Mouse (Mus musculus) MEL (cell line): ENCODE measurements around the gene Mapre3. TPM values are rescaled to one million over a fixed set of nuclear protein-coding genes. Genes with fewer than 3 reads are reported as not detected.

Experiments used
- DNase-seq: peaks from one replicate; pipeline ENCODE4 v3.0.0; 2011; ENCODE audit warnings: low read depth, low spot score
- H3K27ac ChIP-seq: 2 replicates; pipeline ENCODE4 v1.5.1; 2012; ENCODE audit warnings: low read depth, mild to moderate bottlenecking, control low read depth, low read length, moderate library complexity; ENCODE audit not compliant: control insufficient read depth
- H3K27me3 ChIP-seq, 2 experiments: fragments of 150-350 bp in 1 of 2; sonication (generic) in 1 of 2; 2 replicates each; pipeline ENCODE4 v1.6.1; 2012; ENCODE audit warnings: low read length in 2 of 2, mild to moderate bottlenecking in 2 of 2, improper control_type of control experiment in 1 of 2, moderate library complexity in 1 of 2; ENCODE audit not compliant: insufficient read depth in 2 of 2, control insufficient read depth in 1 of 2
- H3K36me3 ChIP-seq, 2 experiments: 2 replicates each; pipeline ENCODE4 v1.6.1; 2012 to 2014; ENCODE audit warnings: low read length in 2 of 2, improper control_type of control experiment in 1 of 2, inconsistent platforms in 1 of 2, mild to moderate bottlenecking in 1 of 2; ENCODE audit not compliant: insufficient read depth in 2 of 2, control insufficient read depth in 1 of 2
- H3K4me1 ChIP-seq, 2 experiments: fragments of 150-350 bp in 1 of 2; sonication (generic) in 1 of 2; 2 replicates each; pipeline ENCODE4 v1.6.1; 2012; ENCODE audit warnings: low read length in 2 of 2, improper control_type of control experiment in 1 of 2, mild to moderate bottlenecking in 1 of 2; ENCODE audit not compliant: insufficient read depth in 2 of 2, control insufficient read depth in 1 of 2
- H3K4me3 ChIP-seq, 2 experiments: fragments of 150-350 bp in 1 of 2; sonication (generic) in 1 of 2; 2 replicates each; pipeline ENCODE4 v1.5.1; 2012; ENCODE audit warnings: low read depth in 2 of 2, low read length in 2 of 2, mild to moderate bottlenecking in 2 of 2, moderate library complexity in 2 of 2, control low read depth in 1 of 2, improper control_type of control experiment in 1 of 2; ENCODE audit not compliant: control insufficient read depth in 1 of 2, insufficient read depth in 1 of 2
- H3K79me2 ChIP-seq: 2 replicates; pipeline ENCODE4 v1.6.1; 2012; ENCODE audit warnings: mild to moderate bottlenecking, low read length, moderate library complexity; ENCODE audit not compliant: control insufficient read depth, poor library complexity, insufficient read depth
- H3K9ac ChIP-seq: 2 replicates; pipeline ENCODE4 v1.6.1; 2012; ENCODE audit warnings: low read depth, mild to moderate bottlenecking, control low read depth, low read length, moderate library complexity; ENCODE audit not compliant: control insufficient read depth, poor library complexity, severe bottlenecking
- H3K9me3 ChIP-seq: fragments of 150-350 bp; sonication (generic); replicated peaks from 2 replicates; pipeline ENCODE4 v1.6.1; 2012; ENCODE audit warnings: mild to moderate bottlenecking, low read length, improper control_type of control experiment, moderate library complexity; ENCODE audit not compliant: insufficient read depth
- BHLHE40 ChIP-seq: IDR thresholded peaks from 2 replicates; pipeline ENCODE4 v1.6.1; 2012; ENCODE audit warnings: low read depth, mild to moderate bottlenecking, inconsistent platforms, low read length, improper control_type of control experiment, borderline replicate concordance
- CHD2 ChIP-seq: IDR thresholded peaks from 2 replicates; pipeline ENCODE4 v1.6.1; 2011; ENCODE audit warnings: low read length, improper control_type of control experiment
- CTCF ChIP-seq, 3 experiments: IDR thresholded peaks in 2 of 3; conservative IDR thresholded peaks in 1 of 3; 2 replicates each; pipeline ENCODE4 v1.5.1; 2011 to 2012; ENCODE audit warnings: low read length in 3 of 3, low read depth in 2 of 3, mild to moderate bottlenecking in 2 of 3, improper control_type of control experiment in 1 of 3, inconsistent platforms in 1 of 3, mixed read lengths in 1 of 3, moderate library complexity in 1 of 3; ENCODE audit not compliant: control insufficient read depth in 1 of 3, insufficient read depth in 1 of 3, poor library complexity in 1 of 3, severe bottlenecking in 1 of 3
- ELF1 ChIP-seq: IDR thresholded peaks from 2 replicates; pipeline ENCODE4 v1.6.1; 2014; ENCODE audit warnings: low read depth, mild to moderate bottlenecking, inconsistent platforms, low read length, improper control_type of control experiment, moderate library complexity
- EP300 ChIP-seq, 2 experiments: IDR thresholded peaks; 2 replicates each; pipeline ENCODE4 v1.6.1; 2011; ENCODE audit warnings: improper control_type of control experiment in 2 of 2, low read length in 2 of 2, low read depth in 1 of 2, mild to moderate bottlenecking in 1 of 2
- GABPA ChIP-seq: IDR thresholded peaks from 2 replicates; pipeline ENCODE4 v1.6.1; 2012; ENCODE audit warnings: low read depth, mild to moderate bottlenecking, inconsistent platforms, low read length, improper control_type of control experiment, moderate library complexity
- HCFC1 ChIP-seq: IDR thresholded peaks from 2 replicates; pipeline ENCODE4 v1.6.1; 2012; ENCODE audit warnings: low read depth, mild to moderate bottlenecking, inconsistent platforms, low read length, improper control_type of control experiment, moderate library complexity
- JUND ChIP-seq: IDR thresholded peaks from 2 replicates; pipeline ENCODE4 v1.6.1; 2011; ENCODE audit warnings: low read depth, mild to moderate bottlenecking, improper control_type of control experiment, low read length
- KAT2A ChIP-seq: conservative IDR thresholded peaks from 2 replicates; pipeline ENCODE4 v1.6.1; 2012; ENCODE audit warnings: low read depth, low read length, improper control_type of control experiment, inconsistent platforms
- MAX ChIP-seq: IDR thresholded peaks from 2 replicates; pipeline ENCODE4 v1.6.1; 2011; ENCODE audit warnings: low read length, improper control_type of control experiment
- MAZ ChIP-seq: IDR thresholded peaks from 2 replicates; pipeline ENCODE4 v1.6.1; 2012; ENCODE audit warnings: low read depth, mild to moderate bottlenecking, inconsistent platforms, low read length, improper control_type of control experiment
- MEF2A ChIP-seq: IDR thresholded peaks from 2 replicates; pipeline ENCODE4 v1.6.1; 2014; ENCODE audit warnings: low read depth, mild to moderate bottlenecking, inconsistent platforms, low read length, improper control_type of control experiment; ENCODE audit not compliant: poor library complexity, insufficient replicate concordance, severe bottlenecking; ENCODE audit errors: extremely low read depth
- MYC ChIP-seq: IDR thresholded peaks from 2 replicates; pipeline ENCODE4 v1.6.1; 2011; ENCODE audit warnings: low read depth, mild to moderate bottlenecking, low read length, improper control_type of control experiment, moderate library complexity
- NELFE ChIP-seq: IDR thresholded peaks from 2 replicates; pipeline ENCODE4 v1.6.1; 2011; ENCODE audit warnings: low read depth, low read length, improper control_type of control experiment
- SMC3 ChIP-seq: IDR thresholded peaks from 2 replicates; pipeline ENCODE4 v1.6.1; 2011; ENCODE audit warnings: low read depth, low read length, improper control_type of control experiment
- TBP ChIP-seq: IDR thresholded peaks from 2 replicates; pipeline ENCODE4 v1.8.0; 2011; ENCODE audit warnings: low read depth, low read length, improper control_type of control experiment
- TCF12 ChIP-seq: IDR thresholded peaks from 2 replicates; pipeline ENCODE4 v1.6.1; 2014; ENCODE audit warnings: low read depth, mild to moderate bottlenecking, inconsistent platforms, low read length, improper control_type of control experiment, moderate library complexity
- UBTF ChIP-seq: IDR thresholded peaks from 2 replicates; pipeline ENCODE4 v1.6.1; 2012; ENCODE audit warnings: low read depth, mild to moderate bottlenecking, inconsistent platforms, low read length, improper control_type of control experiment, moderate library complexity, borderline replicate concordance; ENCODE audit not compliant: insufficient read depth
- USF1 ChIP-seq: IDR thresholded peaks from 2 replicates; pipeline ENCODE4 v1.6.1; 2014; ENCODE audit warnings: low read depth, mild to moderate bottlenecking, inconsistent platforms, low read length, improper control_type of control experiment, moderate library complexity
- USF2 ChIP-seq, 2 experiments: IDR thresholded peaks; 2 replicates each; pipeline ENCODE4 v1.6.1; 2011 to 2012; ENCODE audit warnings: improper control_type of control experiment in 2 of 2, low read length in 2 of 2, borderline replicate concordance in 1 of 2, inconsistent platforms in 1 of 2, low read depth in 1 of 2, mild to moderate bottlenecking in 1 of 2; ENCODE audit not compliant: insufficient read depth in 1 of 2
- ZC3H11A ChIP-seq: IDR thresholded peaks from 2 replicates; pipeline ENCODE4 v1.6.1; 2012; ENCODE audit warnings: low read depth, mild to moderate bottlenecking, inconsistent platforms, low read length, improper control_type of control experiment
- ZKSCAN1 ChIP-seq: IDR thresholded peaks from 2 replicates; pipeline ENCODE4 v1.6.1; 2012; ENCODE audit warnings: low read depth, mild to moderate bottlenecking, inconsistent platforms, low read length, improper control_type of control experiment, moderate library complexity
- ZMIZ1 ChIP-seq: IDR thresholded peaks from 2 replicates; pipeline ENCODE4 v1.6.1; 2012; ENCODE audit warnings: low read depth, mild to moderate bottlenecking, inconsistent platforms, low read length, improper control_type of control experiment, moderate library complexity
- ZNF384 ChIP-seq: IDR thresholded peaks from 2 replicates; pipeline ENCODE4 v1.6.1; 2012; ENCODE audit warnings: low read depth, mild to moderate bottlenecking, inconsistent platforms, low read length, improper control_type of control experiment
- polyA plus RNA-seq, 2 experiments: library from polyadenylated mRNA; stranded (reverse) in 1 of 2; unstranded in 1 of 2; fragments of >175 nt in 1 of 2; fragments of >200 nt in 1 of 2; gene quantifications; 2 replicates each; pipeline versions ENCODE4 v1.2.1 to v1.2.4; 2012; ENCODE audit warnings: low replicate concordance in 2 of 2, low read depth in 1 of 2; ENCODE audit not compliant: insufficient read length in 2 of 2, insufficient read depth in 1 of 2, missing spikeins in 1 of 2
- total RNA-seq: library from RNA; depleted of rRNA; stranded (reverse); fragments of 300-350 nt; gene quantifications from 2 replicates; pipeline ENCODE4 v1.2.3, GENCODE M21; 2012

The Mapre3 gene
- total and polyA plus RNA-seq, 3 experiments = 0.04 to 0.81 TPM; not detected in 1

DNA sequence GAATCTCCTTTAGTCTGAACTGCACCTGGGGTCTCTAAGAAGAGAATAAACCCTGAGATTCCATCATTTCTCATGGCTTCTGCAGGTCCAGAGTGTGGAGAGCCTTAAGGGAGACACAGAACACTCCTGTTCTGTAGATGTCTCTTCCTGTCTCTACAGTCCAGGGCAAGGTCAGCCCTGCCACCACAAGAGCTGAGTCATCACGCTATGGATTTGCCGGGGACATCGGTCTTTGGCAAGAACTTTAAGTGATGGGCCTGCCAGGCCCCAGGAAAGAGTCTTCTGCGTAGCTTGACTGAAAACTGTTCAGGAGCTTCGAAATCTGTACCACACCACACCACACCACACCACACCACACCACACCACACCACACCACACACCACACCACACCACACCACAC is 27.1 kb upstream of the Mapre3 start:
- DNase-seq = no peak
- H3K36me3 ChIP-seq = no peaks in the 10 kb centered on the region
- H3K4me3 ChIP-seq = no peak overlapping the region
- TF ChIP-seq NELFE = no peak
- TF ChIP-seq JUND = no peak
- no peak for TF ChIP-seq MAX
- no peak for TF ChIP-seq MYC
- no peak for TF ChIP-seq GABPA
- TF ChIP-seq ZKSCAN1 = no peak
- no peak for TF ChIP-seq HCFC1
- TF ChIP-seq KAT2A = no peak
- TF ChIP-seq TBP = no peak
- no peak for TF ChIP-seq ZC3H11A
- TF ChIP-seq BHLHE40 = no peak
- TF ChIP-seq USF1 = no peak
- TF ChIP-seq ELF1 = no peak
- no peak for TF ChIP-seq CHD2
- peaks cover 31 to 33% of the 10 kb centered on the region in 2 experiments for H3K27me3 ChIP-seq
- H3K27ac ChIP-seq = no peak overlapping the region
- H3K4me1 ChIP-seq = no peaks in the 10 kb centered on the region
- H3K9me3 ChIP-seq = no peaks in the 10 kb centered on the region
- no peak overlapping the region for H3K9ac ChIP-seq
- no peaks in the 10 kb centered on the region for H3K79me2 ChIP-seq

DNA sequence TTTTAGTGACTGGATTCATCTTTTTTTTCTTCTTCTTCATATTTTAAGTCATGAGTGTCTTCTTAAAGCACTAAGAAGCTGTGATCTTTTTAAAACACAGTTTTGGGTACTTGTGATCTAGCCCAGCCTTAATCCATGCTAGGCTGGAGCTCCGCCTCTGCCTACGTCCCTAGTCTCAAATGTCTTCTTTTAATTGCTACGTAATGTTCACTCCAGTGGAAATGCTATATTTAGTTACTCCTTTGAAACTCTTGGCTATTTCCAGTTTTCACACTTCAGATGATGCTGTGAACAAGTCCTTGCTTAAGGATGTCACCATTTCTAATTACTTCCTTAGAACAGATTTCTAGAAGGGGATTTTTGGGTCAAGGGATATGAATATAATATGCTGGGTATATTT is 24.4 kb upstream of the Mapre3 start:
- no peak overlapping the region for H3K4me3 ChIP-seq
- peaks cover 30 to 32% of the 10 kb centered on the region in 2 experiments for H3K27me3 ChIP-seq
- DNase-seq = no peak
- no peak overlapping the region for H3K9ac ChIP-seq
- no peak overlapping the region for H3K27ac ChIP-seq
- H3K9me3 ChIP-seq = no peaks in the 10 kb centered on the region
- TF ChIP-seq USF1 (no peak), USF2 (IDR thresholded peaks at IDR 0.05; ENCODE audit: borderline replicate concordance in 1 of 2, insufficient read depth in 1 of 2, low read depth in 1 of 2, low read length in 2 of 2) (no peak), EP300 (IDR thresholded peaks at IDR 0.05; ENCODE audit: low read depth in 1 of 2, low read length in 2 of 2) (no peak), MYC (no peak), TCF12 (no peak), SMC3 (no peak), CTCF (IDR thresholded peaks at IDR 0.05 in 2 of 3, conservative IDR thresholded peaks at IDR 0.05 in 1 of 3; ENCODE audit: control insufficient read depth in 1 of 3, insufficient read depth in 1 of 3, low read depth in 2 of 3, low read length in 3 of 3, poor library complexity in 1 of 3, severe bottlenecking in 1 of 3) (no peak), JUND (no peak), ZMIZ1 (no peak), NELFE (no peak), BHLHE40 (no peak), MEF2A (no peak), UBTF (no peak), ZNF384 (no peak), MAZ (no peak)
- no peaks in the 10 kb centered on the region for H3K4me1 ChIP-seq
- H3K36me3 ChIP-seq = no peaks in the 10 kb centered on the region
- no peaks in the 10 kb centered on the region for H3K79me2 ChIP-seq
